13 mouse cellular contexts compared by ENCODE assay signal in genomic region chr15:56378511-56378910, GRCm38 (mm10).
DNase-seq lines count a peak whose midpoint lies in the region; ATAC-seq lines count a peak whose summit lies in the region.
"Had no signal": no experiment of that assay in that cellular context is flagged by ENCODE, and none has a peak within 500 bp of the region (broad histone marks: within the 10 kb centered on the region; RNA-seq: fewer than 3 reads in every experiment).

No protein-coding gene starts in this region.

- no peaks in the 10 kb centered on the region for H3K27me3 ChIP-seq in limb, embryonic 11.5 days (ENCODE audit: control insufficient read depth, insufficient read depth, low read length)
- H3K27me3 ChIP-seq in forebrain, embryonic 13.5 days: no peaks in the 10 kb centered on the region
- H3K27me3 ChIP-seq: hindbrain, embryonic 15.5 days had no signal

- ATAC-seq in limb, embryonic 11.5 days (ENCODE audit: insufficient number of reproducible peaks, low FRiP score, low TSS enrichment, low read depth): peak; percentile 84
- no peak for ATAC-seq in forebrain, embryonic 13.5 days

- H3K9ac ChIP-seq in limb, embryonic 11.5 days (ENCODE audit: low read length): no peak overlapping the region
- H3K9ac ChIP-seq in forebrain, embryonic 13.5 days: no peak overlapping the region
- H3K9ac ChIP-seq: hindbrain, embryonic 15.5 days; liver, embryonic 14.5 days had no signal

- 32% methylated on average over 1 of the region's 1 CpGs for WGBS in limb, embryonic 11.5 days
- 74% methylated on average over 1 of the region's 1 CpGs for WGBS in forebrain, embryonic 13.5 days

- 0 out of 2 replicates have a peak, but pooled peaks cover 3% of the 10 kb centered on the region for H3K4me1 ChIP-seq in limb, embryonic 11.5 days (ENCODE audit: control insufficient read depth, insufficient read depth, low read length)
- H3K4me1 ChIP-seq in forebrain, embryonic 13.5 days: no peaks in the 10 kb centered on the region
- H3K4me1 ChIP-seq: hindbrain, embryonic 15.5 days had no signal

- DNase-seq in kidney, postnatal 4 days: peak; percentile 6 to 12
- no peak for DNase-seq in kidney, adult 9 months
- DNase-seq in embryo, embryonic 10 days (ENCODE audit: low spot score): peak; percentile 66
- peak; percentile 34 for DNase-seq in embryo, embryonic 11.5 days (ENCODE audit: low read depth, low spot score)
- DNase-seq in limb, embryonic 11.5 days (ENCODE audit: low spot score): peak; percentile 54
- no peak for DNase-seq in urinary bladder, postnatal 25 days (ENCODE audit: low spot score)
- DNase-seq: cerebellum, adult 11 months; cerebellum, postnatal 36 days; right cerebral cortex, postnatal 25 days had no signal

- no peak overlapping the region for H3K4me2 ChIP-seq in limb, embryonic 11.5 days (ENCODE audit: low read depth, severe bottlenecking)
- no peak overlapping the region for H3K4me2 ChIP-seq in forebrain, embryonic 13.5 days
- H3K4me2 ChIP-seq: hindbrain, embryonic 15.5 days had no signal

- no peaks in the 10 kb centered on the region for H3K36me3 ChIP-seq in limb, embryonic 11.5 days (ENCODE audit: control insufficient read depth, insufficient read depth, low read length)
- no peaks in the 10 kb centered on the region for H3K36me3 ChIP-seq in forebrain, embryonic 13.5 days (ENCODE audit: poor library complexity, severe bottlenecking)
- H3K36me3 ChIP-seq: hindbrain, embryonic 15.5 days had no signal

- no peak overlapping the region for H3K4me3 ChIP-seq in limb, embryonic 11.5 days (ENCODE audit: low read depth, low read length)
- no peak overlapping the region for H3K4me3 ChIP-seq in forebrain, embryonic 13.5 days
- H3K4me3 ChIP-seq: hindbrain, embryonic 15.5 days had no signal

- no peaks in the 10 kb centered on the region for H3K9me3 ChIP-seq in limb, embryonic 11.5 days (ENCODE audit: control insufficient read depth, low read length)
- H3K9me3 ChIP-seq in forebrain, embryonic 13.5 days (replicated peaks): no peaks in the 10 kb centered on the region
- H3K9me3 ChIP-seq: hindbrain, embryonic 15.5 days had no signal

- H3K27ac ChIP-seq in limb, embryonic 11.5 days (replicated peaks; ENCODE audit: low read depth, low read length): no peak overlapping the region
- no peak overlapping the region for H3K27ac ChIP-seq in forebrain, embryonic 13.5 days
- H3K27ac ChIP-seq: hindbrain, embryonic 15.5 days; liver, embryonic 14.5 days; macrophage had no signal

Comparison
In these comparisons a context has a peak if more than half of its experiments do, and no peak if none do; other contexts are left out.
1. DNase-seq: peak in kidney, postnatal 4 days (2 of 2), embryo, embryonic 10 days (single experiment), embryo, embryonic 11.5 days (single experiment) and limb, embryonic 11.5 days (single experiment); none in kidney, adult 9 months (single experiment) and urinary bladder, postnatal 25 days (single experiment).